Mouse (Mus musculus) embryonic facial prominence, embryonic 11.5 days (tissue): ENCODE data around the gene Efcab12. TPM values are rescaled to one million over a fixed set of nuclear protein-coding genes. Genes with fewer than 3 reads are reported as not detected.

Source experiments
- ATAC-seq: fragments of 200-750 bp; cut with Nextera tagmentation; replicated peaks from 2 replicates; pipeline ENCODE4 v1.8.0; 2017; ENCODE audit warnings: low read depth; ENCODE audit not compliant: insufficient number of reproducible peaks, low FRiP score, low TSS enrichment
- DNase-seq: peaks from one replicate; pipeline ENCODE4 v3.0.0-alpha.2; 2015; ENCODE audit warnings: low spot score
- H3K27ac ChIP-seq: fragments of 300-500 bp; sonication (generic); replicated peaks from 2 replicates; pipeline ENCODE4 v1.5.1; 2014; ENCODE audit warnings: mild to moderate bottlenecking, low read depth, low read length, control low read depth
- H3K27me3 ChIP-seq: fragments of 300-500 bp; sonication (generic); 2 replicates; pipeline ENCODE4 v1.6.1; 2014; ENCODE audit warnings: mild to moderate bottlenecking, low read length, moderate library complexity, mixed read lengths; ENCODE audit not compliant: control insufficient read depth, insufficient read depth
- H3K36me3 ChIP-seq: fragments of 300-500 bp; sonication (generic); replicated peaks from 2 replicates; pipeline ENCODE4 v1.6.1; 2014; ENCODE audit warnings: low read depth, mild to moderate bottlenecking, low read length, moderate library complexity, mixed read lengths; ENCODE audit not compliant: control insufficient read depth, insufficient read depth
- H3K4me1 ChIP-seq: fragments of 300-500 bp; sonication (generic); 2 replicates; pipeline ENCODE4 v1.6.1; 2014; ENCODE audit warnings: low read length, mixed read lengths; ENCODE audit not compliant: control insufficient read depth, insufficient read depth
- H3K4me2 ChIP-seq: fragments of 300-500 bp; sonication (generic); 2 replicates; pipeline ENCODE4 v1.6.1; 2014; ENCODE audit warnings: low read depth, mild to moderate bottlenecking, control low read depth, low read length, moderate library complexity
- H3K4me3 ChIP-seq: fragments of 300-500 bp; sonication (generic); 2 replicates; pipeline ENCODE4 v1.5.1; 2014; ENCODE audit warnings: low read depth, low read length, control low read depth
- H3K9ac ChIP-seq: fragments of 300-500 bp; sonication (generic); replicated peaks from 2 replicates; pipeline ENCODE4 v1.6.1; 2014; ENCODE audit warnings: mild to moderate bottlenecking, control low read depth, low read length
- H3K9me3 ChIP-seq: fragments of 300-500 bp; sonication (generic); replicated peaks from 2 replicates; pipeline ENCODE4 v1.6.1; 2016; ENCODE audit warnings: mild to moderate bottlenecking, low read length, inconsistent platforms, mixed read lengths; ENCODE audit not compliant: control insufficient read depth
- WGBS: fragments of 180-500 bp; shearing (Covaris S2); extraction: QIAGEN DNeasy Blood & Tissue Kit; methylation state at CpG from one replicate; pipeline ENCODE4 v1.1.7; 2014; 5-methylcytosine and 5-hydroxymethylcytosine counted together
- polyA plus RNA-seq: library from polyadenylated mRNA; unstranded; fragments of >200 nt; fragmentation: Nextera tagmentation; extraction: Ambion mirVana; gene quantifications from 2 replicates; pipeline ENCODE4 v1.2.1, GENCODE M21; 2014

Efcab12 gene
- polyA plus RNA-seq, 1 experiment from 2014 or later = 0.39 TPM

DNA sequence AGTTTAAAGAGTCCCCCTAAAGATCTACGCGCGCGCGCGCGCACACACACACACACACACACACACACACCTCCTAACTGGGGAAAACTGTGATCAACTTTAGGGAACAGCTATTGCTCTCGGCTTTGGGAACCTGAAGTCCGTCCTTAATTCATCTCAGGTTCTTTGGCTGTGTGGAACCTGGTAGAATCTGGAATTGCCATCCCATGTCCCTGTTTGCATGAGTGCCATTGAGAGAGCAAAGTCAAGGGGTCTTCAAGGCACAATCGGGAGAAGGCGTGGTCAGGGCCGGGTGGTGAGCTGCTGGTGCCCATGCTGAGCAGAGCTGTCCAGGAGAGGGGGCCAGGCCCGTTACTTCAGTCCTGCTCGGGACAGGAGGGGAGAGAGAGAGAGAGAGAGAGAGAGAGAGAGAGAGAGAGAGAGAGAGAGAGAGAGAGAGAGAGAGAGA lies 64.2 kb downstream of the Efcab12 start:
- ATAC-seq = peak; percentile 79
- Histone ChIP-seq H3K4me1 (peaks cover 9% of the 10 kb centered on the region), H3K4me2 (peak overlapping the region; percentile 55), H3K36me3 (no peaks in the 10 kb centered on the region), H3K27me3 (no peaks in the 10 kb centered on the region), H3K27ac (0 out of 2 replicates have a peak overlapping the region, but pooled peaks have one; percentile 21), H3K9ac (peak overlapping the region; percentile 51), H3K4me3 (peak overlapping the region; percentile 85), H3K9me3 (no peaks in the 10 kb centered on the region)
- 1% methylated on average over 14 of the region's 14 CpGs for WGBS
- DNase-seq = peak; percentile 82

GRCm38 (mm10) chr6:115772604-115773003 lies 65.6 kb downstream of the Efcab12 start:
- no peak overlapping the region for H3K27ac ChIP-seq
- no peaks in the 10 kb centered on the region for H3K27me3 ChIP-seq
- H3K9ac ChIP-seq = no peak overlapping the region
- no peak for ATAC-seq
- H3K36me3 ChIP-seq = no peaks in the 10 kb centered on the region
- no peaks in the 10 kb centered on the region for H3K9me3 ChIP-seq
- 93% methylated on average over 1 of the region's 1 CpGs for WGBS
- no peak overlapping the region for H3K4me3 ChIP-seq
- no peak overlapping the region for H3K4me2 ChIP-seq
- H3K4me1 ChIP-seq = peaks cover 9% of the 10 kb centered on the region
- DNase-seq = peak; percentile 28

GRCm38 (mm10) chr6:115772201-115772600 lies 66.0 kb downstream of the Efcab12 start:
- no peak for ATAC-seq
- Histone ChIP-seq H3K4me2 (no peak overlapping the region), H3K9ac (no peak overlapping the region), H3K27me3 (no peaks in the 10 kb centered on the region), H3K9me3 (no peaks in the 10 kb centered on the region), H3K4me1 (peaks cover 9% of the 10 kb centered on the region), H3K4me3 (no peak overlapping the region), H3K27ac (no peak overlapping the region), H3K36me3 (no peaks in the 10 kb centered on the region)
- DNase-seq = no peak
- 76% methylated on average over 6 of the region's 6 CpGs for whole genome bisulfite sequencing

GRCm38 (mm10) chr6:115770852-115771251 lies 67.4 kb downstream of the Efcab12 start:
- peaks cover 3% of the 10 kb centered on the region for H3K4me1 ChIP-seq
- WGBS = 61% methylated on average over 4 of the region's 4 CpGs
- ATAC-seq = no peak

GRCm38 (mm10) chr6:115770059-115770670 lies 68.0 kb downstream of the Efcab12 start:
- H3K4me1 ChIP-seq = no peaks in the 10 kb centered on the region; the same call in 1 of the 2 replicates
- no peak overlapping the region for H3K9ac ChIP-seq
- H3K36me3 ChIP-seq = no peaks in the 10 kb centered on the region
- no peak overlapping the region for H3K4me3 ChIP-seq
- WGBS = 85% methylated on average over 20 of the region's 20 CpGs
- DNase-seq = no peak
- H3K4me2 ChIP-seq = no peak overlapping the region
- no peak for ATAC-seq
- no peaks in the 10 kb centered on the region for H3K27me3 ChIP-seq
- H3K9me3 ChIP-seq = no peaks in the 10 kb centered on the region
- H3K27ac ChIP-seq = no peak overlapping the region

More at GRCm38 (mm10) chr6:115770852-115771251, 67.4 kb downstream of the Efcab12 start:
- Histone ChIP-seq H3K9me3 (no peaks in the 10 kb centered on the region), H3K27ac (no peak overlapping the region), H3K27me3 (no peaks in the 10 kb centered on the region), H3K4me2 (no peak overlapping the region), H3K4me3 (no peak overlapping the region), H3K9ac (no peak overlapping the region), H3K36me3 (no peaks in the 10 kb centered on the region)
- no peak for DNase-seq

DNA sequence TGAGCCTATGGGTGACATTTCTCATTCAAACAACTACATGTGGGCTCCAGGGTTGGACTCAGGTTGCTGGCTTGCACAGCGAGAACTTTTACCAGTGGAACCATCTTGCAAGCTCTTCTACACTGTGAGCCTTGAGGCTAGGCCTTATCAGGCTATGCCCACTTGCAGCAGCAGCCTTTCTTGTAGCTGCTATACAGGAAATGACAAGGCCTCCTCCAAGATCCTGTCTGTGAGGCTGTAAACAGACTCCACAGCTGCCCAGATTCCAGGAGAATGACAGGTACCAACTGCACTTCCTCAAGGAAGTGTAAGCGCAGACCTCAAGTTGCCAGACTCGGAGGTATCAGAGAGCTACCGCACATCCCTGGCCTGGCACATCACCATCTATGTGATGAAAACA lies 70.0 kb downstream of the Efcab12 start:
- ATAC-seq (no peak), DNase-seq (no peak)
- Histone ChIP-seq H3K4me1 (no peaks in the 10 kb centered on the region), H3K4me2 (no peak overlapping the region), H3K27me3 (no peaks in the 10 kb centered on the region), H3K27ac (no peak overlapping the region), H3K36me3 (no peaks in the 10 kb centered on the region), H3K9ac (no peak overlapping the region), H3K4me3 (no peak overlapping the region), H3K9me3 (no peaks in the 10 kb centered on the region)
- WGBS = 81% methylated on average over 4 of the region's 4 CpGs

- H3K4me3 ChIP-seq = no peak overlapping the region
- H3K36me3 ChIP-seq = no peaks in the 10 kb centered on the region
- no peak for DNase-seq
- no peaks in the 10 kb centered on the region for H3K27me3 ChIP-seq
- H3K9me3 ChIP-seq = no peaks in the 10 kb centered on the region
- H3K4me2 ChIP-seq = no peak overlapping the region
- WGBS = 43% methylated on average over 9 of the region's 9 CpGs
- H3K27ac ChIP-seq = no peak overlapping the region
- no peak for ATAC-seq
- H3K4me1 ChIP-seq = peaks cover 3% of the 10 kb centered on the region; the same call in 1 of the 2 replicates
- no peak overlapping the region for H3K9ac ChIP-seq
Observed at GRCm38 (mm10) chr6:115767357-115767756, 70.9 kb downstream of the Efcab12 start.

- Histone ChIP-seq H3K27me3 (no peaks in the 10 kb centered on the region), H3K4me3 (no peak overlapping the region), H3K4me1 (peaks cover 7% of the 10 kb centered on the region), H3K9ac (peak overlapping the region; percentile 1; the same call in 1 of the 2 replicates), H3K9me3 (no peaks in the 10 kb centered on the region), H3K36me3 (no peaks in the 10 kb centered on the region), H3K27ac (peak overlapping the region; percentile 52), H3K4me2 (no peak overlapping the region)
- DNase-seq = peak; percentile 92
- peak; percentile 92 for ATAC-seq
- WGBS = 8% methylated on average over 7 of the region's 7 CpGs
Observed at GRCm38 (mm10) chr6:115764179-115764578, 74.0 kb downstream of the Efcab12 start.
